ENCODE assay signal across 8 mouse cellular contexts in genomic region chr9:7176618-7177610, GRCm38 (mm10). TPM values are rescaled to one million over a fixed set of nuclear protein-coding genes. Genes with fewer than 3 reads are reported as not detected.
DNase-seq lines count a peak whose midpoint lies in the region; ATAC-seq and TF ChIP-seq lines count a peak whose summit lies in the region.

No protein-coding gene starts in this region.

- H3K4me3 ChIP-seq in brown adipose tissue, adult 24 weeks (ENCODE audit: insufficient read depth, low read depth, low read length) = peak overlapping the region; percentile 57
- H3K4me3 ChIP-seq in heart, embryonic 13.5 days = peak overlapping the region; percentile 63
- H3K4me3 ChIP-seq in kidney, postnatal 0 days (replicated peaks; ENCODE audit: low read depth, low read length) = peak overlapping the region; percentile 56
- H3K4me3 ChIP-seq in liver, adult 2 months (ENCODE audit: insufficient read depth, low read depth, low read length) = peak overlapping the region; percentile 63
- H3K4me3 ChIP-seq in myocyte = peak overlapping the region; percentile 17

- H3K36me3 ChIP-seq in heart, embryonic 13.5 days = peaks cover 20% of the 10 kb centered on the region
- 0 out of 2 replicates have a peak, but pooled peaks cover 4% of the 10 kb centered on the region for H3K36me3 ChIP-seq in kidney, postnatal 0 days (ENCODE audit: insufficient read depth, low read length)
- H3K36me3 ChIP-seq in liver, adult 2 months (ENCODE audit: control insufficient read depth, insufficient read depth, low read length) = no peaks in the 10 kb centered on the region; the same call in 1 of the 2 replicates
- no peaks in the 10 kb centered on the region for H3K36me3 ChIP-seq in myocyte (ENCODE audit: control insufficient read depth, insufficient read depth)

- no peaks in the 10 kb centered on the region for H3K27me3 ChIP-seq in heart, embryonic 13.5 days (replicated peaks)
- no peaks in the 10 kb centered on the region for H3K27me3 ChIP-seq in kidney, postnatal 0 days (ENCODE audit: insufficient read depth, low read length)
- H3K27me3 ChIP-seq in liver, adult 2 months (ENCODE audit: control insufficient read depth, insufficient read depth, low read length) = no peaks in the 10 kb centered on the region
- no peaks in the 10 kb centered on the region for H3K27me3 ChIP-seq in myocyte (ENCODE audit: control insufficient read depth, insufficient read depth, insufficient read length)

- TF ChIP-seq CTCF in kidney, postnatal 0 days (IDR thresholded peaks at IDR 0.05; ENCODE audit: low read depth) = no peak
- TF ChIP-seq CTCF in liver, adult 2 months (IDR thresholded peaks at IDR 0.05; ENCODE audit: low read depth, low read length) = no peak

- ATAC-seq in erythroid progenitor cell, adult 5-6 weeks (replicated peaks; ENCODE audit: low FRiP score, poor library complexity, severe bottlenecking) = peak; percentile 95
- peak; percentile 81; the same call in 1 of the 2 replicates for ATAC-seq in heart, embryonic 13.5 days (ENCODE audit: extremely low read depth, insufficient number of reproducible peaks, low FRiP score, low TSS enrichment)
- ATAC-seq in kidney, postnatal 0 days (replicated peaks; ENCODE audit: low FRiP score, low read depth) = peak; percentile 100

- no peak overlapping the region for H3ac ChIP-seq in myocyte (ENCODE audit: control insufficient read depth, insufficient read length)

- no peaks in the 10 kb centered on the region for H3K9me3 ChIP-seq in heart, embryonic 13.5 days
- H3K9me3 ChIP-seq in kidney, postnatal 0 days (replicated peaks; ENCODE audit: low read length) = no peaks in the 10 kb centered on the region

- no peak for TF ChIP-seq POLR2A in liver, adult 2 months (IDR thresholded peaks at IDR 0.05; ENCODE audit: extremely low read depth, insufficient read depth, low read length)
- TF ChIP-seq POLR2A in myocyte (IDR thresholded peaks at IDR 0.05; ENCODE audit: insufficient read length, low read depth) = no peak

- 10% methylated on average over 41 of the region's 41 CpGs for WGBS in heart, embryonic 13.5 days
- WGBS in kidney, postnatal 0 days = 9% methylated on average over 41 of the region's 41 CpGs
- WGBS in liver, adult 2 months = 12% methylated on average over 41 of the region's 41 CpGs

- peak overlapping the region; percentile 80 for H3K9ac ChIP-seq in heart, embryonic 13.5 days
- peak overlapping the region; percentile 70 for H3K9ac ChIP-seq in kidney, postnatal 0 days (ENCODE audit: low read depth, low read length)
- peak overlapping the region; percentile 54 for H3K9ac ChIP-seq in liver, adult 2 months (ENCODE audit: low read depth, low read length)

- H3K27ac ChIP-seq in brown adipose tissue, adult 24 weeks (replicated peaks; ENCODE audit: low read depth, low read length) = no peak overlapping the region
- H3K27ac ChIP-seq in heart, embryonic 13.5 days (replicated peaks) = no peak overlapping the region
- H3K27ac ChIP-seq in kidney, postnatal 0 days = peak overlapping the region; percentile 63; the same call in 1 of the 2 replicates
- H3K27ac ChIP-seq in liver, adult 2 months (replicated peaks; ENCODE audit: insufficient read depth, low read depth, low read length) = no peak overlapping the region

- H3K79me2 ChIP-seq in liver, adult 2 months (ENCODE audit: control insufficient read depth, insufficient read depth, low read length) = no peaks in the 10 kb centered on the region
- H3K79me2 ChIP-seq in myocyte (ENCODE audit: control insufficient read depth, insufficient read depth) = no peaks in the 10 kb centered on the region

- DNase-seq in A20 (ENCODE audit: low read depth, low spot score) = peak; percentile 86
- peak; percentile 94 for DNase-seq in kidney, postnatal 0 days (ENCODE audit: low spot score)
- DNase-seq in liver, adult 2 months (ENCODE audit: extremely low read depth, low read depth, low spot score) = peak; percentile 86
- DNase-seq in spleen, postnatal 4 days (ENCODE audit: low spot score in 2 of 2) = peak; percentile 77 to 84

- H3K4me2 ChIP-seq in heart, embryonic 13.5 days = peak overlapping the region; percentile 83
- H3K4me2 ChIP-seq in kidney, postnatal 0 days (ENCODE audit: low read length) = peak overlapping the region; percentile 89
- peak overlapping the region; percentile 61 for H3K4me2 ChIP-seq in myocyte (ENCODE audit: low read depth)

- no peaks in the 10 kb centered on the region for H3K4me1 ChIP-seq in brown adipose tissue, adult 24 weeks (ENCODE audit: control insufficient read depth, insufficient read depth, insufficient read length, low read length)
- peaks cover 8% of the 10 kb centered on the region; the same call in 1 of the 2 replicates for H3K4me1 ChIP-seq in heart, embryonic 13.5 days
- H3K4me1 ChIP-seq in kidney, postnatal 0 days (replicated peaks; ENCODE audit: insufficient read depth, low read length) = no peaks in the 10 kb centered on the region
- 0 out of 2 replicates have a peak, but pooled peaks cover 4% of the 10 kb centered on the region for H3K4me1 ChIP-seq in liver, adult 2 months (ENCODE audit: control insufficient read depth, insufficient read depth, low read length)

TF ChIP-seq in myocyte, 11 proteins besides CTCF, POLR2A, EP300 and RAD21:
- TF ChIP-seq POLR2AphosphoS2 (IDR thresholded peaks at IDR 0.05; ENCODE audit: insufficient read length, low read depth) (peak; percentile 56), SRF (IDR thresholded peaks at IDR 0.05; ENCODE audit: control insufficient read depth, insufficient read length, low read depth) (no peak)

RNA-seq across cellular contexts. Expression of gene Dync2h1, which starts 7.3 kb away (rescaled TPM):
- 0.58 and 0.79 TPM in 2 replicates for polyA plus RNA-seq in brown adipose tissue, adult 24 weeks (2012; ENCODE audit: insufficient read depth, insufficient read length, missing spikeins)
- total RNA-seq in erythroid progenitor cell, adult 5-6 weeks (2015; ENCODE audit: low replicate concordance) = 2.2 and 2.5 TPM in 2 replicates
- total RNA-seq in erythroid progenitor cell, adult 5-6 weeks (2017; ENCODE audit: low replicate concordance) = 4.1 and 5.1 TPM in 2 replicates
- polyA plus RNA-seq in heart, embryonic 13.5 days (2015; fragmentation: Nextera tagmentation; extraction: Ambion mirVana) = 4.8 and 5.7 TPM in 2 replicates
- polyA plus RNA-seq in kidney, postnatal 0 days (2015; fragmentation: Nextera tagmentation; extraction: Ambion mirVana) = 14.9 and 16.1 TPM in 2 replicates
- 3.6 and 4.2 TPM in 2 replicates for total RNA-seq in liver, adult 2 months (2014; rRNA removed)
- 0.14 and 0.18 TPM in 2 replicates for polyA plus RNA-seq in liver, adult 2 months (2012; rRNA removed)
- polyA plus RNA-seq in myocyte (2012; fragmentation: generic; extraction: Trizol) = 1.1 TPM

RNA-seq across cellular contexts. Expression of gene Dcun1d5, which starts 7.4 kb away (rescaled TPM):
- polyA plus RNA-seq in brown adipose tissue, adult 24 weeks (2012; ENCODE audit: insufficient read depth, insufficient read length, missing spikeins) = 58.2 and 71.9 TPM in 2 replicates
- 21.8 and 26.7 TPM in 2 replicates for total RNA-seq in erythroid progenitor cell, adult 5-6 weeks (2015; ENCODE audit: low replicate concordance)
- total RNA-seq in erythroid progenitor cell, adult 5-6 weeks (2017; ENCODE audit: low replicate concordance) = 19.6 and 27.0 TPM in 2 replicates
- 79.8 and 80.4 TPM in 2 replicates for polyA plus RNA-seq in heart, embryonic 13.5 days (2015; fragmentation: Nextera tagmentation; extraction: Ambion mirVana)
- polyA plus RNA-seq in kidney, postnatal 0 days (2015; fragmentation: Nextera tagmentation; extraction: Ambion mirVana) = 132 and 139 TPM in 2 replicates
- 27.0 and 33.5 TPM in 2 replicates for total RNA-seq in liver, adult 2 months (2014; rRNA removed)
- 8.8 and 11.5 TPM in 2 replicates for polyA plus RNA-seq in liver, adult 2 months (2012; rRNA removed)
- 48.9 TPM for polyA plus RNA-seq in myocyte (2012; fragmentation: generic; extraction: Trizol)
